Mouse (Mus musculus) hindbrain, embryonic 16.5 days (tissue): ENCODE measurements around the gene Crtac1. TPM values are rescaled to one million over a fixed set of nuclear protein-coding genes. Genes with fewer than 3 reads are reported as not detected.

ENCODE experiments used
- microRNA-seq: library from miRNA; unstranded; fragments of <30 nt; microRNA quantifications from one replicate; pipeline ENCODE4, GENCODE M21; 2017
- polyA plus RNA-seq: library from polyadenylated mRNA; unstranded; fragments of >200 nt; fragmentation: Nextera tagmentation; extraction: Ambion mirVana; gene quantifications from 2 replicates; pipeline ENCODE4 v1.2.1, GENCODE M21; 2015

Gene Crtac1
- polyA plus RNA-seq, 1 experiment from 2014 or later = 50.2 TPM

Small RNA genes within 50 kb of the gene (microRNA-seq; reads per million reads assigned to microRNA genes)
- not detected for gene Gm26339
- 1.7 reads per million for gene Mir3085

Other genes with a start within 250 kb of the Crtac1 start
- gene Sfrp5, start 229.5 kb downstream of the Crtac1 start, polyA plus RNA-seq = 2.7 and 3.5 TPM in 2 replicates
- 69.5 and 73.9 TPM in 2 replicates for gene Golga7b, start 184.2 kb downstream of the Crtac1 start, polyA plus RNA-seq
- gene R3hcc1l, start 87.0 kb upstream of the Crtac1 start, polyA plus RNA-seq = 11.4 and 14.1 TPM in 2 replicates
- 0.15 and 0.34 TPM in 2 replicates for gene Loxl4, start 181.0 kb upstream of the Crtac1 start, polyA plus RNA-seq